Mouse (Mus musculus) intestine, postnatal 0 days (tissue): Measurements from ENCODE around the gene Smim26. TPM values are rescaled to one million over a fixed set of nuclear protein-coding genes. Genes with fewer than 3 reads are reported as not detected.
"Not testable (repeated sequence)": the region's sequence is repeated elsewhere in the genome, so short reads cannot be mapped to it uniquely, and the experiment has no call there.

ENCODE experiments used
- ATAC-seq: fragments of 200-750 bp; cut with Nextera tagmentation; 2 replicates; pipeline ENCODE4 v1.8.0; 2017; ENCODE audit warnings: mild to moderate bottlenecking, moderate TSS enrichment, moderate library complexity
- H3K27ac ChIP-seq: fragments of 300-500 bp; sonication (generic); 2 replicates; pipeline ENCODE4 v1.5.1; 2014; ENCODE audit warnings: mild to moderate bottlenecking, low read depth, low read length, moderate library complexity
- H3K27me3 ChIP-seq: fragments of 300-500 bp; sonication (generic); replicated peaks from 2 replicates; pipeline ENCODE4 v1.6.1; 2014; ENCODE audit warnings: low read length, mixed read lengths; ENCODE audit not compliant: control insufficient read depth, insufficient read depth
- H3K36me3 ChIP-seq: fragments of 300-500 bp; sonication (generic); 2 replicates; pipeline ENCODE4 v1.6.1; 2014; ENCODE audit warnings: mild to moderate bottlenecking, moderate library complexity; ENCODE audit not compliant: control insufficient read depth, insufficient read depth
- H3K4me1 ChIP-seq: fragments of 300-500 bp; sonication (generic); replicated peaks from 2 replicates; pipeline ENCODE4 v1.6.1; 2014; ENCODE audit warnings: antibody characterized with exemption, low read length, mixed read lengths; ENCODE audit not compliant: control insufficient read depth, insufficient read depth
- H3K4me2 ChIP-seq: fragments of 300-500 bp; sonication (generic); replicated peaks from 2 replicates; pipeline ENCODE4 v1.6.1; 2014; ENCODE audit warnings: low read depth, mild to moderate bottlenecking, moderate library complexity
- H3K4me3 ChIP-seq: fragments of 300-500 bp; sonication (generic); 2 replicates; pipeline ENCODE4 v1.5.1; 2014; ENCODE audit warnings: low read depth, low read length
- H3K9ac ChIP-seq: fragments of 300-500 bp; sonication (generic); 2 replicates; pipeline ENCODE4 v1.6.1; 2014; ENCODE audit warnings: mild to moderate bottlenecking, low read depth, low read length
- H3K9me3 ChIP-seq: fragments of 300-500 bp; sonication (generic); 2 replicates; pipeline ENCODE4 v1.6.1; 2016; ENCODE audit warnings: mixed run types; ENCODE audit not compliant: control insufficient read depth
- CTCF ChIP-seq: sonication (generic); IDR thresholded peaks from 2 replicates; pipeline ENCODE4 v1.5.1; 2016; ENCODE audit warnings: low read depth, mild to moderate bottlenecking, control low read depth, antibody characterized with exemption, moderate library complexity
- WGBS: fragments of 180-500 bp; shearing (Covaris S2); extraction: QIAGEN DNeasy Blood & Tissue Kit; methylation state at CpG from one replicate; pipeline ENCODE4 v1.1.7; 2014; 5-methylcytosine and 5-hydroxymethylcytosine counted together
- polyA plus RNA-seq: library from polyadenylated mRNA; unstranded; fragments of >200 nt; fragmentation: Nextera tagmentation; extraction: Ambion mirVana; gene quantifications from 2 replicates; pipeline ENCODE4 v1.2.1, GENCODE M21; 2015

Gene Smim26
- polyA plus RNA-seq, 1 experiment from 2014 or later, result 48.0 TPM

GRCm38 (mm10) chr2:144553905-144554304 lies 39.9 kb upstream of the Smim26 start:
- H3K9me3 ChIP-seq, result no peaks in the 10 kb centered on the region

DNA sequence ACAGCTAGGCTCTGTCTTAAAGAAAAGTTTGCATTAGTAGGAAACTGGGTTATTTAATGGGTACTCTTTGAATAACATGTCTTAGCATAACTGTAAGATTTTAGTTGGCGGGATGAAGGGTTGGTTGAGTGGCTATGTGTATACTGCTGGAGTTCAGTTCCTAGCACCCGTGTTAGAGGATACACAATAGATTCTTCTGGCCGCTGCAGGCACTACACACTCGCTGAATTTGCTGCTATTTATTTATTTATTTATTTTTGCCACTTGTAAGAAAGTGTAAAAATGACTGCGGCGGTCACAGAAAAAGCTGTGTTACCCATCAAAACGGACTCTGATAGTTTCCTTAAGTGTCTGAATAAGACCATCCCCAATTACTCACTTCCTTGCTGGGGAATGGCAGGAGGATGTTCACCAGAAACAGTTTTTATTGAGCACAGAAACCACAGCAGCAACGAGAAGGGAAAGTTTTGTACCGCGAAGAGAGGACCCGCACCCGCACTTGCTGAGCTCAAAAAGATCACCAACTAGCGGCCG lies 38.5 kb upstream of the Smim26 start:
- peak overlapping the region; percentile 89 for H3K27ac ChIP-seq
- no peak for TF ChIP-seq CTCF
- peak overlapping the region; percentile 70 for H3K4me2 ChIP-seq
- H3K4me1 ChIP-seq, result 0 out of 2 replicates have a peak, but pooled peaks cover 7% of the 10 kb centered on the region
- peak overlapping the region; percentile 67 for H3K4me3 ChIP-seq
- under 1% methylated on average over 14 of the region's 14 CpGs for WGBS
- H3K27me3 ChIP-seq, result no peaks in the 10 kb centered on the region
- no peak for ATAC-seq
- H3K9me3 ChIP-seq, result no peaks in the 10 kb centered on the region
- H3K9ac ChIP-seq, result peak overlapping the region; percentile 49
- H3K36me3 ChIP-seq, result no peaks in the 10 kb centered on the region

More at GRCm38 (mm10) chr2:144553905-144554304, 39.9 kb upstream of the Smim26 start:
- Histone ChIP-seq H3K9ac (no peak overlapping the region), H3K4me3 (no peak overlapping the region), H3K4me2 (no peak overlapping the region), H3K27ac (no peak overlapping the region), H3K4me1 (peaks cover 11% of the 10 kb centered on the region), H3K27me3 (no peaks in the 10 kb centered on the region), H3K36me3 (no peaks in the 10 kb centered on the region)
- no peak for TF ChIP-seq CTCF
- no peak for ATAC-seq
- 88% methylated on average over 3 of the region's 3 CpGs for WGBS

GRCm38 (mm10) chr2:144555820-144556552 lies 37.9 kb upstream of the Smim26 start, which contains the start of gene Sec23b:
Gene Sec23b (plus strand): TSS chr2:144556229.
- H3K4me1 ChIP-seq, result 0 out of 2 replicates have a peak, but pooled peaks cover 7% of the 10 kb centered on the region
- H3K9me3 ChIP-seq, result no peaks in the 10 kb centered on the region
- H3K9ac ChIP-seq, result peak within 1 kb of the TSS; percentile 49
- 0 out of 2 replicates have a peak, but pooled peaks have one; percentile 13 for TF ChIP-seq CTCF
- peak within 1 kb of the TSS; percentile 70 for H3K4me2 ChIP-seq
- under 1% methylated on average over 44 of the region's 44 CpGs for WGBS
- ATAC-seq, result peak; percentile 99
- H3K27ac ChIP-seq, result peak within 1 kb of the TSS; percentile 89
- no peaks in the 10 kb centered on the region for H3K36me3 ChIP-seq
- H3K4me3 ChIP-seq, result peak within 1 kb of the TSS; percentile 67
- no peaks in the 10 kb centered on the region for H3K27me3 ChIP-seq

DNA sequence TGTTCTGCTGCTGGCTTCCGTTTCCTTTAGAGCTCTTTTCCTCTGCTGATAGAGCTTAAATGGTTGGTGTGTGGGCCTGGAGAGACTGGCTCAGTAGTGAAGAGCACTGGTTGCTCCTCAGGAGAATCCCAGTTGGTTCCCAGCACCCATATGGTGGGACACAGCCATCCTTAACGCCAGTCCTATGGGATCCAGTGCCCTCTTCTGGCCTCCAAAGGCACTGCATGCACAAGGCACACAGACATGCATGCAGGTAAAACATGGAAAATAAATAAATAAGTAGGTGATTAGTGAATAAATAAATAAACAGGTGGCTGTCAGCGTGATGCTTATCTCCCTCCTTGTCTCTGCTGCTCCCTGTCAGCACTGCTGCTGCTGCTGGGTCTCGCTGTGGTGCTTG lies 5.1 kb upstream of the Smim26 start:
- H3K4me2 ChIP-seq, result no peak overlapping the region
- H3K4me1 ChIP-seq, result no peaks in the 10 kb centered on the region
- no peaks in the 10 kb centered on the region for H3K9me3 ChIP-seq
- no peak for ATAC-seq
- no peak overlapping the region for H3K27ac ChIP-seq
- H3K36me3 ChIP-seq, result peaks cover 54% of the 10 kb centered on the region
- H3K27me3 ChIP-seq, result no peaks in the 10 kb centered on the region
- H3K4me3 ChIP-seq, result no peak overlapping the region
- 80% methylated on average over 4 of the region's 4 CpGs for WGBS
- H3K9ac ChIP-seq, result no peak overlapping the region
- peak; percentile 54 for TF ChIP-seq CTCF

DNA sequence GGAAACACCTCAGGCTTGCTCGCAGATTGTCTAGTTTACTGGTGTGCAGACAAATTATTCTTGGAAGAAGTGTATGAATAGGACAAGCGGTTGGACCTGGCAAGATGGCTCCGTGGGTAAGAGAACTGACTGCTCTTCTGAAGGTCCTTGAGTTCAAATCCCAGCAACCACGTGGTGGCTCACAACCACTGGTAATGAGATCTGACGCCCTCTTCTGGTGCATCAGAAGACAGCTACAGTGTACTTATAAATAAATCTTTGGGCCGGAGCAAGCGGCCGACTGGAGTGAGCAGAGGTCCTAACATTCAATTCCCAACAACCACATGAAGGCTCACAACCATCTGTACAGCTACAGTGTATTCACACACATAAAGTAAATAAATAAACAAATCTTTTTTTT lies 818 bp upstream of the Smim26 start:
- H3K4me1 ChIP-seq, H3K9ac ChIP-seq, H3K27me3 ChIP-seq, H3K27ac ChIP-seq, ATAC-seq, H3K4me2 ChIP-seq, H3K4me3 ChIP-seq, H3K9me3 ChIP-seq: not testable (repeated sequence)
- TF ChIP-seq CTCF, result peak; percentile 34
- peaks cover 15% of the 10 kb centered on the region for H3K36me3 ChIP-seq
- WGBS, result 70% methylated on average over 8 of the region's 8 CpGs

- Histone ChIP-seq H3K27me3 (no peaks in the 10 kb centered on the region), H3K4me3 (no peak overlapping the region), H3K27ac (no peak overlapping the region), H3K4me1 (no peaks in the 10 kb centered on the region), H3K9me3 (no peaks in the 10 kb centered on the region), H3K9ac (no peak overlapping the region), H3K36me3 (no peaks in the 10 kb centered on the region), H3K4me2 (no peak overlapping the region)
- no peak for TF ChIP-seq CTCF
- ATAC-seq, result no peak
- 65% methylated on average over 2 of the region's 2 CpGs for WGBS
Measured at GRCm38 (mm10) chr2:144598006-144598405, 4.2 kb downstream of the Smim26 start.
